Mouse (Mus musculus) midbrain, embryonic 10.5 days (tissue): ENCODE measurements around the gene Gtf3c5. TPM values are rescaled to one million over a fixed set of nuclear protein-coding genes. Genes with fewer than 3 reads are reported as not detected.

ENCODE experiments used
- DNase-seq: peaks from one replicate; pipeline ENCODE4 v3.0.0-alpha.2; 2017; ENCODE audit warnings: low spot score
- H3K27ac ChIP-seq: fragments of 300-500 bp; sonication (generic); replicated peaks from 2 replicates; pipeline ENCODE4 v1.5.1; 2016; ENCODE audit warnings: mild to moderate bottlenecking
- H3K27me3 ChIP-seq: fragments of 300-500 bp; sonication (generic); 2 replicates; pipeline ENCODE4 v1.6.1; 2016; ENCODE audit warnings: low read depth, mild to moderate bottlenecking; ENCODE audit not compliant: poor library complexity, severe bottlenecking
- H3K36me3 ChIP-seq: fragments of 300-500 bp; sonication (generic); 2 replicates; pipeline ENCODE4 v1.6.1; 2016; ENCODE audit warnings: mild to moderate bottlenecking, moderate library complexity
- H3K4me1 ChIP-seq: fragments of 300-500 bp; sonication (generic); 2 replicates; pipeline ENCODE4 v1.6.1; 2016
- H3K4me3 ChIP-seq: fragments of 300-500 bp; sonication (generic); 2 replicates; pipeline ENCODE4 v1.5.1; 2016; ENCODE audit warnings: mild to moderate bottlenecking, moderate library complexity
- H3K9me3 ChIP-seq: fragments of 300-500 bp; sonication (generic); replicated peaks from 2 replicates; pipeline ENCODE4 v1.6.1; 2016; ENCODE audit warnings: mild to moderate bottlenecking
- WGBS: fragments of 180-500 bp; shearing (Covaris S2); methylation state at CpG from one replicate; pipeline ENCODE4 v1.1.7; 2016; 5-methylcytosine and 5-hydroxymethylcytosine counted together
- microRNA-seq: library from miRNA; unstranded; fragments of <30 nt; microRNA quantifications from one replicate; pipeline ENCODE4, GENCODE M21; 2017
- polyA plus RNA-seq: library from polyadenylated mRNA; unstranded; fragments of >200 nt; fragmentation: Nextera tagmentation; extraction: Ambion mirVana; gene quantifications from 2 replicates; pipeline ENCODE4 v1.2.1, GENCODE M21; 2016

Gene Gtf3c5
- polyA plus RNA-seq, 1 experiment from 2014 or later: 58.1 TPM

- WGBS: 82% methylated on average over 10 of the region's 10 CpGs
Measured at GRCm38 (mm10) chr2:28524406-28524805, 59.1 kb downstream of the Gtf3c5 start.

DNA sequence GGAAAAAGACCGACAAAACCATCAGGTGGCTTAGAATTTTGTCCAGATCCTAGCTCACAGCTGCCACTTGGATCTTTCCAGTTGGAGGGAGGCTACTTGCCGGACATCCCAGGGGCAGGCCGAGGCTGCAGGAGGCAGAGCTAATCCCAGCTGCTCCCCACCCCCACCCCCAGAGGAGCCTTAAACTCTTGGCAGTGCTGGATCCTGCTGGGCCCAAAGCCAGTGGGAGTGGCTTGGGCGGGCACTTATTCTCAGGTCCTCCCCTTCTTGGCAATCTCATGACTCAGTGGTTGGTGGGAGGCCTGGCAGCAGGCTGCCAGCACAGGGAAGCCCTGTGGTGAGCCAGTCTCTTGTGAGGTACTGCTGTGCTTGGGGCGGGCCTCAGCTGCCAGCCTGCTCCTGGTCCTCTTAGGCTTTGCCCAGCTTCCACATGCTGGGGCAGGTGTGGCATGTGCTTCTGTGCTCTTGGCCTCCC, 59.9 kb downstream of the Gtf3c5 start:
- no peaks in the 10 kb centered on the region for H3K27me3 ChIP-seq
- peak; percentile 46 for DNase-seq
- H3K27ac ChIP-seq: peak overlapping the region; percentile 67
- 13% methylated on average over 5 of the region's 5 CpGs for WGBS
- peaks cover 9% of the 10 kb centered on the region for H3K36me3 ChIP-seq
- no peak overlapping the region; the same call in 1 of the 2 replicates for H3K4me3 ChIP-seq
- H3K9me3 ChIP-seq: no peaks in the 10 kb centered on the region
- H3K4me1 ChIP-seq: peaks cover 73% of the 10 kb centered on the region

More at GRCm38 (mm10) chr2:28524406-28524805, 59.1 kb downstream of the Gtf3c5 start:
- H3K9me3 ChIP-seq: no peaks in the 10 kb centered on the region
- H3K27me3 ChIP-seq: no peaks in the 10 kb centered on the region
- no peak for DNase-seq
- H3K4me1 ChIP-seq: peaks cover 75% of the 10 kb centered on the region
- H3K36me3 ChIP-seq: peaks cover 9% of the 10 kb centered on the region
- no peak overlapping the region for H3K4me3 ChIP-seq
- peak overlapping the region; percentile 81; the same call in 1 of the 2 replicates for H3K27ac ChIP-seq

GRCm38 (mm10) chr2:28522166-28522565, 61.4 kb downstream of the Gtf3c5 start:
- no peak for DNase-seq
- no peaks in the 10 kb centered on the region for H3K9me3 ChIP-seq
- peaks cover 15% of the 10 kb centered on the region for H3K36me3 ChIP-seq
- H3K27me3 ChIP-seq: no peaks in the 10 kb centered on the region
- peaks cover 73% of the 10 kb centered on the region for H3K4me1 ChIP-seq
- H3K4me3 ChIP-seq: no peak overlapping the region
- no peak overlapping the region for H3K27ac ChIP-seq
- WGBS: 87% methylated on average over 4 of the region's 4 CpGs

DNA sequence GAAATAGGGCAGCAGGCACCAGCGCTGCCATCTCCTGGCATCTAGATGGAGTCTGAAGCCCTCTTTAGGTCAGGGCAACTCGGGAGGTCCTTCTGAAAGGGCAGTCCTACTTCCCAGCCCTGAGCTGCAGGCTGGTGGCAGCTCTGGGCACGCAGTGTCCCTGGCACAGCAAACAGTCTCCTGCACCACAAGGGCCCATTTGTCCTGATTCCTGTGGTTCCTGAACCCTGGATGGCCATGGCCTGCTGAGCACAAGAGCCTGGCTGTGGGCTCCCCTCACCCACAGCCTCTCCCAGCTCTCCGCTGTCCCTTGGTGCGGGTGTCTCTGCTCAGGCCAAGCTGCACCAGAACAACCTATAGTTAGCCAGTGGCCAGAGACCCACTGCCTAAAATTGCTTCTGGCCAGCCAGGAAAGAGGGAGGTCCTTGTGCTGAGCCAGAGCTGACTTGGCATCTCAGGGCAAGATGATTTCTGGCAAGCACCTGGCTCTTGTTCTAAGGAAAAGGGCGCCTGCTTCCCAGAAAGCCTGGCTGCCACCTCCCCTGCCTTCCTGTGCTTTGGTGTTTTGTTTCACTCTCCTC, 61.9 kb downstream of the Gtf3c5 start:
- DNase-seq: no peak
- no peaks in the 10 kb centered on the region for H3K9me3 ChIP-seq
- H3K4me1 ChIP-seq: peaks cover 74% of the 10 kb centered on the region
- H3K27me3 ChIP-seq: no peaks in the 10 kb centered on the region
- peaks cover 15% of the 10 kb centered on the region for H3K36me3 ChIP-seq
- 89% methylated on average over 6 of the region's 6 CpGs for WGBS
- H3K27ac ChIP-seq: no peak overlapping the region
- H3K4me3 ChIP-seq: no peak overlapping the region

- Histone ChIP-seq H3K27ac (no peak overlapping the region), H3K27me3 (no peaks in the 10 kb centered on the region), H3K4me1 (peaks cover 71% of the 10 kb centered on the region), H3K36me3 (peaks cover 18% of the 10 kb centered on the region), H3K4me3 (no peak overlapping the region), H3K9me3 (no peaks in the 10 kb centered on the region)
- 66% methylated on average over 5 of the region's 5 CpGs for WGBS
- DNase-seq: no peak
Measured at GRCm38 (mm10) chr2:28520581-28520980, 63.0 kb downstream of the Gtf3c5 start.

- WGBS: 35% methylated on average over 2 of the region's 2 CpGs
- peaks cover 71% of the 10 kb centered on the region for H3K4me1 ChIP-seq
- no peak for DNase-seq
- H3K27me3 ChIP-seq: 0 out of 2 replicates have a peak, but pooled peaks cover 3% of the 10 kb centered on the region
- no peak overlapping the region for H3K4me3 ChIP-seq
- no peaks in the 10 kb centered on the region for H3K9me3 ChIP-seq
- peaks cover 22% of the 10 kb centered on the region for H3K36me3 ChIP-seq
- no peak overlapping the region for H3K27ac ChIP-seq
Measured at GRCm38 (mm10) chr2:28518231-28518630, 65.3 kb downstream of the Gtf3c5 start.

GRCm38 (mm10) chr2:28517206-28517909, 66.2 kb downstream of the Gtf3c5 start:
- Histone ChIP-seq H3K27ac (no peak overlapping the region), H3K27me3 (0 out of 2 replicates have a peak, but pooled peaks cover 3% of the 10 kb centered on the region), H3K4me1 (peaks cover 76% of the 10 kb centered on the region), H3K9me3 (no peaks in the 10 kb centered on the region), H3K4me3 (no peak overlapping the region), H3K36me3 (peaks cover 19% of the 10 kb centered on the region)
- WGBS: 42% methylated on average over 5 of the region's 5 CpGs
- peak; percentile 67 for DNase-seq

Small RNA genes lying within 50 kb of the gene (microRNA-seq; reads per million reads assigned to microRNA genes)
- gene Gm22824: not detected

Other genes with a start within 250 kb of the Gtf3c5 start
- 4.9 and 5.5 TPM in 2 replicates for gene Ppp1r26, start 137.0 kb downstream of the Gtf3c5 start, polyA plus RNA-seq
- 0.94 and 1.1 TPM in 2 replicates for gene 1700007K13Rik, start 117.4 kb downstream of the Gtf3c5 start, polyA plus RNA-seq
- 61.4 and 67.8 TPM in 2 replicates for gene Mrps2, start 115.7 kb downstream of the Gtf3c5 start, polyA plus RNA-seq
- gene Gbgt1, start 86.9 kb downstream of the Gtf3c5 start, polyA plus RNA-seq: not detected in 2 replicates
- 0.49 TPM in 1 of 2 replicates, not detected in the other for gene Gm10134, start 77.7 kb downstream of the Gtf3c5 start, polyA plus RNA-seq
- 31.5 and 45.6 TPM in 2 replicates for gene Ralgds, start 70.6 kb downstream of the Gtf3c5 start, polyA plus RNA-seq
- not detected in 2 replicates for gene Cel, start 20.3 kb downstream of the Gtf3c5 start, polyA plus RNA-seq
- gene Gfi1b, start 38.2 kb upstream of the Gtf3c5 start, polyA plus RNA-seq: 4.3 and 4.5 TPM in 2 replicates
- 21.7 and 25.7 TPM in 2 replicates for gene Tsc1, start 57.5 kb upstream of the Gtf3c5 start, polyA plus RNA-seq
- 1.7 and 3.2 TPM in 2 replicates for gene Spaca9, start 116.0 kb upstream of the Gtf3c5 start, polyA plus RNA-seq
- 0.61 and 0.72 TPM in 2 replicates for gene Ak8, start 116.4 kb upstream of the Gtf3c5 start, polyA plus RNA-seq